Mouse (Mus musculus) frontal cortex, postnatal 25 days (tissue): ENCODE measurements around the gene Vsx2.

Experiments
- DNase-seq, 2 experiments: peaks; one replicate each; pipeline ENCODE4 v3.0.0; 2022; ENCODE audit warnings: low spot score in 2 of 2

Gene Vsx2

GRCm38 (mm10) chr12:84571466-84572340 lies 2.1 kb downstream of the Vsx2 start:
- no peak for DNase-seq

- no peak for DNase-seq
Measured at GRCm38 (mm10) chr12:84572341-84572720, 2.8 kb downstream of the Vsx2 start.

GRCm38 (mm10) chr12:84573094-84573493 lies 3.5 kb downstream of the Vsx2 start:
- DNase-seq, result no peak

- no peak for DNase-seq
Measured at GRCm38 (mm10) chr12:84577768-84578439, 8.3 kb downstream of the Vsx2 start.

- DNase-seq, result no peak
Measured at GRCm38 (mm10) chr12:84578440-84578770, 8.8 kb downstream of the Vsx2 start.

GRCm38 (mm10) chr12:84581285-84581684 lies 11.7 kb downstream of the Vsx2 start:
- DNase-seq, result no peak

GRCm38 (mm10) chr12:84589825-84590761 lies 20.5 kb downstream of the Vsx2 start:
- peak; percentile 96 to 99 for DNase-seq

- DNase-seq, result no peak
Measured at GRCm38 (mm10) chr12:84598324-84598723, 28.8 kb downstream of the Vsx2 start.

- DNase-seq, result no peak
Measured at GRCm38 (mm10) chr12:84604001-84604400, 34.4 kb downstream of the Vsx2 start.

- DNase-seq, result no peak
Measured at GRCm38 (mm10) chr12:84605860-84606259, 36.3 kb downstream of the Vsx2 start.

- no peak for DNase-seq
Measured at GRCm38 (mm10) chr12:84611718-84612117, 42.2 kb downstream of the Vsx2 start.

- DNase-seq, result no peak
Measured at GRCm38 (mm10) chr12:84612518-84612917, 43.0 kb downstream of the Vsx2 start.

- DNase-seq, result no peak
Measured at GRCm38 (mm10) chr12:84614001-84614400, 44.4 kb downstream of the Vsx2 start.

GRCm38 (mm10) chr12:84614524-84614923 lies 45.0 kb downstream of the Vsx2 start:
- DNase-seq, result peak in 1 of 2 experiments; percentile 18

GRCm38 (mm10) chr12:84616977-84617630 lies 47.5 kb downstream of the Vsx2 start, which contains the start of gene Abcd4:
Abcd4 (minus strand) TSS chr12:84617413.
- peak; percentile 74 to 81 for DNase-seq

- DNase-seq, result no peak
Measured at GRCm38 (mm10) chr12:84617663-84618062, 48.1 kb downstream of the Vsx2 start.

GRCm38 (mm10) chr12:84620975-84621374 lies 51.4 kb downstream of the Vsx2 start:
- no peak for DNase-seq

- DNase-seq, result no peak
Measured at GRCm38 (mm10) chr12:84624601-84625000, 55.0 kb downstream of the Vsx2 start.

GRCm38 (mm10) chr12:84625116-84625515 lies 55.6 kb downstream of the Vsx2 start:
- peak in 1 of 2 experiments; percentile 22 for DNase-seq

GRCm38 (mm10) chr12:84631867-84632266 lies 62.3 kb downstream of the Vsx2 start:
- DNase-seq, result no peak

GRCm38 (mm10) chr12:84640253-84640652 lies 70.7 kb downstream of the Vsx2 start:
- no peak for DNase-seq
